Mouse (Mus musculus) heart, adult 2 months (tissue): ENCODE measurements around the gene Fgfr1op2.

Experiments
- CTCF ChIP-seq: fragments of 200-600 bp; IDR thresholded peaks from 2 replicates; pipeline ENCODE4 v1.8.1; 2022; ENCODE audit warnings: antibody characterized with exemption, mild to moderate bottlenecking, moderate library complexity
- EP300 ChIP-seq: fragments of 200-500 bp; IDR thresholded peaks from 2 replicates; pipeline ENCODE4 v1.6.1; 2011; ENCODE audit warnings: low read depth, low read length, control low read depth; ENCODE audit not compliant: insufficient read depth
- POLR2A ChIP-seq: fragments of 200-500 bp; IDR thresholded peaks from 2 replicates; pipeline ENCODE4 v1.6.1; 2011; ENCODE audit warnings: mild to moderate bottlenecking, low read depth, low read length, control low read depth; ENCODE audit not compliant: insufficient read depth

DNA sequence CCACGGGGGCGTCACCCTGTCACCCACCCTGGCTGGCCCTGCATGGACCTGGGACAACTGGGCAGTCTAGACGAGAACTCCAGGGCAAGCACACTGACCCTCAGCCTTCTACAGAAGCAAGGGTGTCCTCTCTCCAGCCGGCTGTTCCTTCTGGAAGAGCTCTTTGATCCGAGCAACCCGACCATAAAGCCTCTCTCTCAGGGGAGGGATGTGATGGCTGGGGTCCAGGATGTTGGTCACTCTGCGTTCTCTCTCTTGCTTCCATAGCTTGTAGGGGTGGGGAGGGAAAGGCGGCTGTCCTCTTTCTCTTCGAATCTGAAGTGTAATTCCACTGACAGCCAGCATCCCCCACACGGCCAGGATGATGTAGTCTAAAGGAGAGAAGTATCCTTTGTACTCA is 26.6 kb downstream of the Fgfr1op2 start:
- TF ChIP-seq POLR2A (no peak), EP300 (no peak), CTCF (no peak)
